Mouse (Mus musculus) midbrain, embryonic 15.5 days (tissue): ENCODE data around the gene Snrpg. TPM values are rescaled to one million over a fixed set of nuclear protein-coding genes. Genes with fewer than 3 reads are reported as not detected.

ENCODE experiments used
- ATAC-seq: fragments of 200-750 bp; cut with Nextera tagmentation; replicated peaks from 2 replicates; pipeline ENCODE4 v1.8.0; 2017; ENCODE audit warnings: moderate TSS enrichment
- H3K27ac ChIP-seq: fragments of 300-500 bp; sonication (generic); 2 replicates; pipeline ENCODE4 v1.5.1; 2015; ENCODE audit warnings: mild to moderate bottlenecking, inconsistent platforms
- H3K27me3 ChIP-seq: fragments of 300-500 bp; sonication (generic); replicated peaks from 2 replicates; pipeline ENCODE4 v1.6.1; 2015; ENCODE audit warnings: inconsistent platforms
- H3K36me3 ChIP-seq: fragments of 300-500 bp; sonication (generic); replicated peaks from 2 replicates; pipeline ENCODE4 v1.6.1; 2015; ENCODE audit warnings: inconsistent platforms
- H3K4me1 ChIP-seq: fragments of 300-500 bp; sonication (generic); 2 replicates; pipeline ENCODE4 v1.6.1; 2015; ENCODE audit warnings: inconsistent platforms
- H3K4me2 ChIP-seq: fragments of 300-500 bp; sonication (generic); 2 replicates; pipeline ENCODE4 v1.6.1; 2015; ENCODE audit warnings: inconsistent platforms, mild to moderate bottlenecking, moderate library complexity
- H3K4me3 ChIP-seq: fragments of 300-500 bp; sonication (generic); 2 replicates; pipeline ENCODE4 v1.5.1; 2015; ENCODE audit warnings: mild to moderate bottlenecking, inconsistent platforms
- H3K9ac ChIP-seq: fragments of 300-500 bp; sonication (generic); 2 replicates; pipeline ENCODE4 v1.6.1; 2015; ENCODE audit warnings: mild to moderate bottlenecking, inconsistent platforms
- H3K9me3 ChIP-seq: fragments of 300-500 bp; sonication (generic); 2 replicates; pipeline ENCODE4 v1.6.1; 2016; ENCODE audit warnings: inconsistent platforms
- WGBS: fragments of 180-500 bp; shearing (Covaris S2); methylation state at CpG from one replicate; pipeline ENCODE4 v1.1.7; 2015; ENCODE audit warnings: mixed read lengths; 5-methylcytosine and 5-hydroxymethylcytosine counted together
- polyA plus RNA-seq: library from polyadenylated mRNA; unstranded; fragments of >200 nt; fragmentation: Nextera tagmentation; extraction: Ambion mirVana; gene quantifications from 2 replicates; pipeline ENCODE4 v1.2.1, GENCODE M21; 2015

The Snrpg gene
- polyA plus RNA-seq, 1 experiment from 2014 or later, result 377 TPM

- peak overlapping the region; percentile 100 for H3K27ac ChIP-seq
- no peak for ATAC-seq
Measured at GRCm38 (mm10) chr6:86404996-86405395, 33.9 kb downstream of the Snrpg start.

GRCm38 (mm10) chr6:86406306-86406705 is 35.2 kb downstream of the Snrpg start:
- Histone ChIP-seq H3K27me3 (no peaks in the 10 kb centered on the region), H3K4me1 (peaks cover 35% of the 10 kb centered on the region), H3K27ac (no peak overlapping the region), H3K4me3 (peak overlapping the region; percentile 70), H3K9me3 (no peaks in the 10 kb centered on the region), H3K36me3 (peaks cover 8% of the 10 kb centered on the region; the same call in 1 of the 2 replicates), H3K4me2 (peak overlapping the region; percentile 78), H3K9ac (no peak overlapping the region; the same call in 1 of the 2 replicates)
- no peak for ATAC-seq

More at GRCm38 (mm10) chr6:86404996-86405395, 33.9 kb downstream of the Snrpg start:
- Histone ChIP-seq H3K4me2 (peak overlapping the region; percentile 78), H3K9me3 (no peaks in the 10 kb centered on the region), H3K9ac (peak overlapping the region; percentile 99), H3K4me1 (peaks cover 34% of the 10 kb centered on the region), H3K4me3 (peak overlapping the region; percentile 70), H3K27me3 (no peaks in the 10 kb centered on the region), H3K36me3 (peaks cover 8% of the 10 kb centered on the region; the same call in 1 of the 2 replicates)
- 0% methylated on average over 11 of the region's 11 CpGs for WGBS

- 95% methylated on average over 6 of the region's 6 CpGs for WGBS
- Histone ChIP-seq H3K36me3 (peaks cover 66% of the 10 kb centered on the region), H3K4me3 (no peak overlapping the region), H3K9me3 (no peaks in the 10 kb centered on the region), H3K4me2 (no peak overlapping the region), H3K27me3 (no peaks in the 10 kb centered on the region), H3K9ac (no peak overlapping the region), H3K4me1 (no peaks in the 10 kb centered on the region), H3K27ac (no peak overlapping the region)
- ATAC-seq, result no peak
Measured at GRCm38 (mm10) chr6:86418711-86419110, 47.6 kb downstream of the Snrpg start.

- Histone ChIP-seq H3K4me2 (no peak overlapping the region), H3K27me3 (no peaks in the 10 kb centered on the region), H3K27ac (no peak overlapping the region), H3K4me1 (no peaks in the 10 kb centered on the region), H3K4me3 (no peak overlapping the region), H3K9ac (no peak overlapping the region), H3K9me3 (no peaks in the 10 kb centered on the region), H3K36me3 (peaks cover 66% of the 10 kb centered on the region)
- 91% methylated on average over 3 of the region's 3 CpGs for WGBS
- no peak for ATAC-seq
Measured at GRCm38 (mm10) chr6:86419239-86419638, 48.1 kb downstream of the Snrpg start.

GRCm38 (mm10) chr6:86420491-86420890 is 49.4 kb downstream of the Snrpg start:
- no peak for ATAC-seq
- Histone ChIP-seq H3K4me3 (no peak overlapping the region), H3K9ac (no peak overlapping the region), H3K27ac (no peak overlapping the region), H3K9me3 (no peaks in the 10 kb centered on the region), H3K4me1 (no peaks in the 10 kb centered on the region), H3K27me3 (no peaks in the 10 kb centered on the region), H3K4me2 (no peak overlapping the region), H3K36me3 (peaks cover 76% of the 10 kb centered on the region)
- WGBS, result 75% methylated on average over 6 of the region's 6 CpGs

GRCm38 (mm10) chr6:86426358-86426757 is 55.3 kb downstream of the Snrpg start, which contains the start of gene Gm44790:
Gene Gm44790, plus strand, starts transcription at chr6:86426658.
- H3K27ac ChIP-seq, result no peak within 1 kb of the TSS
- H3K9me3 ChIP-seq, result no peaks in the 10 kb centered on the region
- no peak within 1 kb of the TSS for H3K4me2 ChIP-seq
- H3K4me1 ChIP-seq, result no peaks in the 10 kb centered on the region
- no peaks in the 10 kb centered on the region for H3K27me3 ChIP-seq
- no peak for ATAC-seq
- no peak within 1 kb of the TSS for H3K4me3 ChIP-seq
- 96% methylated on average over 1 of the region's 1 CpGs for WGBS
- H3K9ac ChIP-seq, result no peak within 1 kb of the TSS
- H3K36me3 ChIP-seq, result peaks cover 67% of the 10 kb centered on the region

Other genes with a start within 250 kb of the Snrpg start
- 11.2 and 13.2 TPM in 2 replicates for gene Tgfa, start 176.1 kb upstream of the Snrpg start, polyA plus RNA-seq
- 118 and 122 TPM in 2 replicates for gene Fam136a, start 5.7 kb upstream of the Snrpg start, polyA plus RNA-seq
- gene Pcyox1, start 25.9 kb downstream of the Snrpg start, polyA plus RNA-seq, result 93.3 and 96.5 TPM in 2 replicates
- gene Tia1, start 32.9 kb downstream of the Snrpg start, polyA plus RNA-seq, result 334 and 360 TPM in 2 replicates
- not detected in 2 replicates for gene Gm44790, start 55.4 kb downstream of the Snrpg start, polyA plus RNA-seq
- gene C87436, start 67.1 kb downstream of the Snrpg start, polyA plus RNA-seq, result 25.2 and 25.8 TPM in 2 replicates
- 339 and 344 TPM in 2 replicates for gene Pcbp1, start 155.0 kb downstream of the Snrpg start, polyA plus RNA-seq